Mouse (Mus musculus) spleen, postnatal 36 days (tissue): ENCODE results near the gene Insm1.

ENCODE experiments used
- DNase-seq, 2 experiments: peaks; one replicate each; pipeline ENCODE4 v3.0.0; 2022; ENCODE audit warnings: low spot score in 2 of 2, mixed read lengths in 1 of 2

The Insm1 gene

GRCm38 (mm10) chr2:146262966-146263365 lies 41.2 kb downstream of the Insm1 start:
- DNase-seq = no peak

GRCm38 (mm10) chr2:146265045-146265444 lies 43.3 kb downstream of the Insm1 start:
- peak in 1 of 2 experiments; percentile 2 for DNase-seq

GRCm38 (mm10) chr2:146266539-146266938 lies 44.8 kb downstream of the Insm1 start:
- no peak for DNase-seq
